Mouse (Mus musculus) heart, postnatal 25 days (tissue): Measurements from ENCODE around the gene Cntnap5a. TPM values are rescaled to one million over a fixed set of nuclear protein-coding genes. Genes with fewer than 3 reads are reported as not detected.

Experiments
- microRNA-seq: library from miRNA; unstranded; fragments of <30 nt; microRNA quantifications from one replicate; pipeline ENCODE4 v1.2.0, GENCODE M21; 2022
- total RNA-seq, 2 experiments: library from RNA; stranded (reverse); gene quantifications; 2 replicates each; pipeline ENCODE4 v1.2.3; 2021

Gene Cntnap5a
- total RNA-seq, 2 experiments from 2014 or later = not detected

Small RNA genes within 50 kb of the gene (microRNA-seq; reads per million reads assigned to microRNA genes)
- gene Gm23393 = not detected
